Comparison of ENCODE assay signal across 33 mouse cellular contexts in genomic region chr14:56337696-56338095, GRCm38 (mm10). TPM values are rescaled to one million over a fixed set of nuclear protein-coding genes. Genes with fewer than 3 reads are reported as not detected.
A peak's percentile ranks its signal among the peaks of the same experiment; 100 is the strongest.
DNase-seq lines count a peak whose midpoint lies in the region; ATAC-seq lines count a peak whose summit lies in the region.
"Had no signal": no experiment of that assay in that cellular context is flagged by ENCODE, and none has a peak within 500 bp of the region (broad histone marks: within the 10 kb centered on the region; RNA-seq: fewer than 3 reads in every experiment).

No protein-coding gene starts in this region.

- H3K4me2 ChIP-seq in hindbrain, embryonic 12.5 days (replicated peaks): no peak overlapping the region
- H3K4me2 ChIP-seq: embryonic facial prominence, embryonic 12.5 days; hindbrain, embryonic 15.5 days; intestine, embryonic 15.5 days; limb, embryonic 12.5 days; midbrain, embryonic 13.5 days had no signal

- peak; percentile 18 for DNase-seq in hindbrain, embryonic 10.5 days (ENCODE audit: low spot score)
- DNase-seq in ovary, adult 18-20 months (ENCODE audit: low spot score): peak; percentile 56
- no peak for DNase-seq in ovary, postnatal 10 days (ENCODE audit: low spot score)
- peak; percentile 37 for DNase-seq in adrenal gland, postnatal 10 days
- DNase-seq in ovary, postnatal 36 days (ENCODE audit: low spot score): peak; percentile 44
- no peak for DNase-seq in yolk sac, embryonic 10.5 days (ENCODE audit: low spot score)
- DNase-seq: B cell, adult 2 months; cerebellum, adult 9-10 months; forebrain, postnatal 0 days; gastrocnemius, postnatal 25 days; heart, adult 2 months; kidney, adult 8-10 months; kidney, postnatal 10 days; lung, postnatal 10 days; right cerebral cortex, postnatal 4 days; thymus, adult 18-20 months; thymus, postnatal 4 days had no signal

- H3K9me3 ChIP-seq in hindbrain, embryonic 10.5 days: no peaks in the 10 kb centered on the region
- no peaks in the 10 kb centered on the region for H3K9me3 ChIP-seq in hindbrain, embryonic 12.5 days (replicated peaks)
- H3K9me3 ChIP-seq: embryonic facial prominence, embryonic 12.5 days; G1E; hindbrain, embryonic 15.5 days; intestine, embryonic 15.5 days; limb, embryonic 12.5 days; midbrain, embryonic 13.5 days had no signal

- ATAC-seq in hindbrain, embryonic 12.5 days (ENCODE audit: low FRiP score): no peak
- ATAC-seq: forebrain, postnatal 0 days; intestine, embryonic 15.5 days; midbrain, embryonic 13.5 days; Patski had no signal

- no peaks in the 10 kb centered on the region for H3K27me3 ChIP-seq in hindbrain, embryonic 10.5 days (ENCODE audit: insufficient read depth, poor library complexity, severe bottlenecking)
- no peaks in the 10 kb centered on the region for H3K27me3 ChIP-seq in hindbrain, embryonic 12.5 days
- H3K27me3 ChIP-seq: CH12.LX; embryonic facial prominence, embryonic 12.5 days; hindbrain, embryonic 15.5 days; intestine, embryonic 15.5 days; limb, embryonic 12.5 days; midbrain, embryonic 13.5 days had no signal

- 79% methylated on average over 2 of the region's 2 CpGs for WGBS in hindbrain, embryonic 10.5 days
- WGBS in hindbrain, embryonic 12.5 days: 81% methylated on average over 2 of the region's 2 CpGs

- H3K9ac ChIP-seq in hindbrain, embryonic 12.5 days: no peak overlapping the region
- H3K9ac ChIP-seq: embryonic facial prominence, embryonic 12.5 days; forebrain, postnatal 0 days; hindbrain, embryonic 15.5 days; intestine, embryonic 15.5 days; limb, embryonic 12.5 days; liver, embryonic 14.5 days; midbrain, embryonic 13.5 days had no signal

- H3K4me3 ChIP-seq in hindbrain, embryonic 10.5 days: no peak overlapping the region
- no peak overlapping the region for H3K4me3 ChIP-seq in hindbrain, embryonic 12.5 days
- H3K4me3 ChIP-seq: embryonic facial prominence, embryonic 12.5 days; heart, adult 2 months; hindbrain, embryonic 15.5 days; intestine, embryonic 15.5 days; limb, embryonic 12.5 days; midbrain, embryonic 13.5 days had no signal

- no peaks in the 10 kb centered on the region for H3K36me3 ChIP-seq in hindbrain, embryonic 10.5 days
- no peaks in the 10 kb centered on the region for H3K36me3 ChIP-seq in hindbrain, embryonic 12.5 days
- H3K36me3 ChIP-seq: embryonic facial prominence, embryonic 12.5 days; G1E; hindbrain, embryonic 15.5 days; intestine, embryonic 15.5 days; limb, embryonic 12.5 days; midbrain, embryonic 13.5 days had no signal

- H3K27ac ChIP-seq in hindbrain, embryonic 10.5 days: no peak overlapping the region
- H3K27ac ChIP-seq in hindbrain, embryonic 12.5 days: no peak overlapping the region
- H3K27ac ChIP-seq: embryonic facial prominence, embryonic 12.5 days; heart, adult 2 months; hindbrain, embryonic 15.5 days; intestine, embryonic 15.5 days; limb, embryonic 12.5 days; liver, embryonic 14.5 days; midbrain, embryonic 13.5 days had no signal

- H3K4me1 ChIP-seq in hindbrain, embryonic 10.5 days (replicated peaks): peaks cover 11% of the 10 kb centered on the region; the same call in 1 of the 2 replicates
- H3K4me1 ChIP-seq in hindbrain, embryonic 12.5 days: peaks cover 2% of the 10 kb centered on the region; the same call in 1 of the 2 replicates
- H3K4me1 ChIP-seq: embryonic facial prominence, embryonic 12.5 days; hindbrain, embryonic 15.5 days; limb, embryonic 12.5 days had no signal

RNA-seq across cellular contexts. Expression of gene Atp12a, which starts 27.2 kb away (rescaled TPM):
- not detected in 2 replicates for polyA plus RNA-seq in hindbrain, embryonic 10.5 days (2016; fragmentation: Nextera tagmentation; extraction: Ambion mirVana)
- not detected in 2 replicates for polyA plus RNA-seq in hindbrain, embryonic 12.5 days (2016; fragmentation: Nextera tagmentation; extraction: Ambion mirVana)
- not detected for total RNA-seq in adrenal gland, postnatal 10 days (2021)
- total RNA-seq: CH12.LX; gastrocnemius, postnatal 25 days; heart, adult 2 months; heart, postnatal 25 days; layer of hippocampus, postnatal 14 days; megakaryocyte progenitor cell, adult 5-6 weeks; monocyte, adult 5-6 weeks; neutrophil, adult 5-6 weeks had no signal
- polyA plus RNA-seq: G1E; heart, adult 2 months; heart, embryonic 14.5 days; limb, embryonic 12.5 days; liver, embryonic 14.5 days; Patski had no signal

Comparison
In these comparisons a context has a peak if more than half of its experiments do, and no peak if none do; other contexts are left out.
1. DNase-seq: peak in hindbrain, embryonic 10.5 days (single experiment), ovary, adult 18-20 months (single experiment), adrenal gland, postnatal 10 days (single experiment) and ovary, postnatal 36 days (single experiment); none in ovary, postnatal 10 days (single experiment) and yolk sac, embryonic 10.5 days (single experiment).